In the genomic region with DNA sequence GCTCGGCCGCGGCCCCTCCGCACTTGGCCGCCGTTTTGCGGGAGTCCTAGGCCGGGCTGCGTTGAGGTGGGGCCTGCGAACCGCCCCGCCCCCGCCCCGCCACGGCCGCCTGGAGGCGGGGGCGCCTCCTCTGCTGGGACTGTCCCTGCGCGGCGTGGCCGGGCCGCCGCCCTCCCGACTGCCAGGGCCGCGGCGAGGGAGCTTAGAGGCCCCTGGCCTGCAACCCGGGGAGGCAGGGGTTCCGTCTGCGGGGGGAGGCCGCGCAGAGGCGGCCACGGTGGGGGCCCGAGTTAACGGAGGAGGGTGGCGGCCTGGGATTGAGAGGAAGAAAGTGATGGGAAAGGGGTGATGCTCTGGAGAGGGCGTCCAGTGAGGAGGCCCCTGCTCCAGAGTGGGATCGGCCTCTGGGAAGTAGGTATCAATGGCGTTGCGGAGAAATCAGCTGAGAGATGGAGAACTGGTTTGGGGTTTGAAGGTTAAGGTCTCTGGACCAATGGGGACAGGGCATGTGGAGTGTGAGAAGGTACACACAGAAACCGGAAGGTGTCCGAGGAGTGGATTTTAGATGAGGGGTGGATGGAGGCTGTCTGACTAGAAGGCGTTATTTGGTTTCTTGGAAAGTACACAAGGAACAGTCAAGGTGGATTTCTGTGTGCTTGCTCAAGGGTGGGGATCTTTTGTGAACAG, we compare ENCODE assay signal across 8 mouse cellular contexts. TPM values are rescaled to one million over a fixed set of nuclear protein-coding genes. Genes with fewer than 3 reads are reported as not detected.
A peak's percentile ranks its signal among the peaks of the same experiment; 100 is the strongest.
DNase-seq lines count a peak whose midpoint lies in the region; TF ChIP-seq lines count a peak whose summit lies in the region.

No protein-coding gene starts in this region.

- peak; percentile 38 for DNase-seq in kidney, adult 11 months
- DNase-seq in kidney, postnatal 14 days, result no peak
- DNase-seq in embryo, embryonic 11.5 days (ENCODE audit: low read depth, low spot score), result peak; percentile 14
- DNase-seq in hindlimb bud, embryonic 11.5 days (ENCODE audit: extremely low spot score, low read depth, low spot score), result peak; percentile 16
- no peak for DNase-seq in layer of hippocampus, postnatal 25 days (ENCODE audit: extremely low spot score in 1 of 2, low spot score in 1 of 2)
- DNase-seq in spleen, postnatal 14 days (ENCODE audit: low spot score in 2 of 2), result no peak

- peak overlapping the region; percentile 97 for H3K4me3 ChIP-seq in E14TG2a.4 (replicated peaks; ENCODE audit: low read length)
- H3K4me3 ChIP-seq in megakaryocyte, embryonic 14.5 days (replicated peaks), result peak overlapping the region; percentile 99

- H3K9me3 ChIP-seq in E14TG2a.4 (ENCODE audit: low read length), result no peaks in the 10 kb centered on the region
- H3K9me3 ChIP-seq in megakaryocyte, embryonic 14.5 days, result no peaks in the 10 kb centered on the region

- no peaks in the 10 kb centered on the region for H3K27me3 ChIP-seq in E14TG2a.4 (ENCODE audit: insufficient read depth, low read length)
- peaks cover 2% of the 10 kb centered on the region for H3K27me3 ChIP-seq in megakaryocyte, embryonic 14.5 days (replicated peaks)

- H3K4me1 ChIP-seq in E14TG2a.4 (replicated peaks; ENCODE audit: low read depth, low read length), result peaks cover 24% of the 10 kb centered on the region
- peaks cover 54% of the 10 kb centered on the region for H3K4me1 ChIP-seq in megakaryocyte, embryonic 14.5 days

- no peaks in the 10 kb centered on the region for H3K36me3 ChIP-seq in E14TG2a.4 (ENCODE audit: insufficient read depth, low read length)
- H3K36me3 ChIP-seq in megakaryocyte, embryonic 14.5 days (replicated peaks; ENCODE audit: low read length), result no peaks in the 10 kb centered on the region

- no peak for TF ChIP-seq CTCF in E14TG2a.4 (conservative IDR thresholded peaks at IDR 0.05; ENCODE audit: low read length)

RNA-seq across cellular contexts. Expression of a gene that starts 0.5 kb away (rescaled TPM):
- 0.41 and 2.2 TPM in 2 replicates for polyA plus RNA-seq in megakaryocyte, embryonic 14.5 days (2012; ENCODE audit: insufficient read depth, low replicate concordance)
- total RNA-seq in layer of hippocampus, postnatal 25 days (2021), result 100 to 1,000 TPM in 1 of 2 experiments, 10 to 100 TPM in 1; 95.7 to 112 TPM

Comparison
In these comparisons a context has a peak if more than half of its experiments do, and no peak if none do; other contexts are left out.
1. DNase-seq: peak in kidney, adult 11 months (single experiment), embryo, embryonic 11.5 days (single experiment) and hindlimb bud, embryonic 11.5 days (single experiment); none in kidney, postnatal 14 days (single experiment), layer of hippocampus, postnatal 25 days (0 of 2) and spleen, postnatal 14 days (0 of 2).